Mouse (Mus musculus): Measurements from ENCODE around the gene Slc29a3.

Gene Slc29a3

GRCm38 (mm10) chr10:60752040-60753020 is at the start of gene Slc29a3:
Gene Slc29a3 (minus strand): TSS chr10:60752794.
- peak; percentile 98 for DNase-seq

- DNase-seq, result no peak
These were observed 49.4 kb upstream of the Slc29a3 start for GRCm38 (mm10) chr10:60801898-60802412.

GRCm38 (mm10) chr10:60801168-60801897 is 48.7 kb upstream of the Slc29a3 start:
- no peak for DNase-seq

DNA sequence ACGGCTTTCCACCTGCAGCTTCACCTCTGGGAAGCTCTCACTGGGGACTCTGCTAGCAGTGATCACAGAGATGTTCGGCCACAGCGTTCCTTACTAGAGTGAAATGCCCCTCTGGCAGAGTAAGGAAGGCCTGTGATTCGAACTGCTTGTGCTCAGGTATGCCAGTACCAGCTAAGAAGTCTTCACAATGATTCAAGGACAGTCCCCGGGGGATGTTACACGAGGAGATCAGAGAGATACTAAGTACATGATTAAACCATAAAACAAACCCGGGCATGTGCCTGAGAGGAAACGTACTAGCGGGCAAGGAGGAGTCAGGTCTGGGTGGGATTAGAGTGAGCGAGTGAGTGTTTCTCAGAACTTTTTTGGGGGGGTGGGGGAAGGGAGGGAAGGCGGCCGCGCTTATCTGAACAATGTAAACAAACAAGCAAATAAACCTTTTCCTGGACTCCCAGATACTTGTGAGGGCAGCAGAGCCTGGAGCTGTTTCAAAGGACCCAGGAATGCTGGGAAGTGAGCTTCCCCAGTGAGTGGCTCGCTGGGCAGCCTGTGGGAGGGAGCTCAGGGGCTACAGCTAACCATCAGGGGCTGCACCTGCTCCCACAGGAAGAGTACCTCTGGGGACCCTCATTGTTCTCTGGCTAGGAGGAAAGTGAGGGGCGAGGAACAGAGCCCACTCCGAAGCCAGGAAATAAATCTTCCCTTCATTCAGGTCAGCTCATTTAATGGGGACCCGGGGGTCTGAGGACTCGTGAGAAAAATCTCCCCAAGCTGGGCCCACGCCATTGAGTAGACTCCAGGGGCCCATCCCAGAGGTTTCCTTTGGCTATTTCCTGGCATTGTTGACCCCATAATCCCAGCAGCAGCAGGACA is 47.9 kb upstream of the Slc29a3 start:
- DNase-seq, result no peak

DNA sequence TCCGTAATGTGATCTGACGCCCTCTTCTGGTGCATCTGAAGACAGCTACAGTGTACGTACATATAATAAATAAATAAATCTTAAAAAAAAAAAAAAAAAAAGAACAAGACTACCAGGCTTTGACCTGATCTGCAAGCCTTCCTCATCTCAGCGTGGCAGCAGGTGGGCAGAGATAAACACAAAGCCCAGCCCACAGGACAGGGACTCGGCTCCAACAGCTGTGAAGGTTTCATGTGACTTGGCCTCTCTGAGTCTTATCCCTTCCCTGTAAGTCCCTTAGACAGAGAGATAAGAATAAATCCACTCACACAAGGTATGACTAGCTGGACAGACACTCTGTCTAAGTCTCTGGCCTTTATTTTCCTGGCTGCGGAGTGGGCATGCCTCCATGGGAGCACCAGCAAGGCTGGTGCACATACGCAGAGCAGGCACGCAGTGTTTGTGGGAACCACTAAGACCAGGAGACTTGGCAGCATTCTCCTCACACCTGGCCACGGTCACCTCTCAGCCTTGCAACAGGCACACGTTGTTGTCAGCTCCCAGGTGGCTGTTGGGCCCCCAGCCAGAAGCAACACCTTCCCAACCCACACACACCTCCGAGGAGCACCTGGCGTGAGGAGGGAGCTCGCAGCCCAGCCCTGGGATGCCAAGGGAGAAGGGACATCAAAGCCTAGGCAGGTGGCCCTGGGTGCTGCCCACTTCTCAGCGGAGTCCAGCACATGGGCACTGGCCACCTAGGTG is 45.3 kb upstream of the Slc29a3 start:
- no peak for DNase-seq

DNA sequence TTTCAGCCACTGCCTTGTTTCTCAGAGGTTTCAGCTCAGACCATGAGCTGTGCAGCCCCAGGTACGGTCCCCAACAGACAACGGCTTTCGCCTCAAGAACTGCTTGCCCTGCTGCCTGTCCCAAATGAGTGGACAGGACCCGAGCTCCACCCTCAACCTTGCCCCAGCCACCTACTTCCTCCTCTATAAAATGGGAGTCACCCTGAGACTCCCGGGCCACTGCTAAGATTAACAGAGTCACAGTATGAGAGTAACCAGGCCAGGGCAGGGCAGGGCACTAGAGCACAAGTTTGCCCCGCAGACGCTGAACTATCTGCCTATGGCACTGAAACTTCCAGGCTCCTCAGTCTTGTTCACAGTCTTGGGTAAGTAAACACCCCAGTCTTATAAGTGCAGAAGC is 43.9 kb upstream of the Slc29a3 start:
- no peak for DNase-seq

DNA sequence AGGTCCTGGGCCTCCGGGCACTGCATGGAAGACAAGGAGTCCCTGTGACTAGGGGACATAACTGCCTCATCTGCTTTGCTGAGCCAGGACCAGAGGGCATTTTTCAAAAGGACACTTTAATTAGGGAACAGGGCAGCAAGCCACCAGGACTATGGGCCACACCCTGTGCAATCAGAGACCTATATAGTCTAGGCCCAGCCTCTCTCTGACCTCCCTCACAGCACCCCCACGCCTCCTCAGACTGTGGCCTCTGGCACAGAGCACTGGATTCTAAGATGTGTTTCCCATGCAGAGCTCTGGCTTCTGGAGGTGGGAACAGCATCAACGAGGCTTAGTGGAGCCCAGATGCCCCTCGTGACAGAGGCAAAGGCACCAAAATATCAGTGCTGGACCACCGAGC is 43.4 kb upstream of the Slc29a3 start:
- no peak for DNase-seq

DNA sequence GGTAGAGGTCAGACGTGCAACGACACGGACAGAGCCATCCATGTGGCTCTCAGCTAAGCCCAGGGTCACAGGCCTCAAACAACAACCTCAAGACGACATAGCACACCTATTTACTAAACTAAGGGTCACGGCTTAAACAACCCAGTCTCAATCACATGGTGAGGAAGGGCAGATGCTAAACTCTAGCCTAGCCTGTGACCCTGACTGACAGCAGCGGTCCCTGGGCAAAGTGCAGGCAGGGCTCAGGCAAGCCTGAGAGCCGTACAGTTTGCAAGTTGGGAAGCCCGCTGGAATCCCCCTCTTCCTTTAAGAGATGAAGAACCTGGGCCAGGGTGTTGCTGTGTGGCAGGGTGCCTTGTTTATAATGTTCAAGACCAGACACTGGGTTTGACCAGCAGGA is 42.2 kb upstream of the Slc29a3 start:
- DNase-seq, result no peak

GRCm38 (mm10) chr10:60794374-60794773 is 41.8 kb upstream of the Slc29a3 start:
- DNase-seq, result no peak

DNA sequence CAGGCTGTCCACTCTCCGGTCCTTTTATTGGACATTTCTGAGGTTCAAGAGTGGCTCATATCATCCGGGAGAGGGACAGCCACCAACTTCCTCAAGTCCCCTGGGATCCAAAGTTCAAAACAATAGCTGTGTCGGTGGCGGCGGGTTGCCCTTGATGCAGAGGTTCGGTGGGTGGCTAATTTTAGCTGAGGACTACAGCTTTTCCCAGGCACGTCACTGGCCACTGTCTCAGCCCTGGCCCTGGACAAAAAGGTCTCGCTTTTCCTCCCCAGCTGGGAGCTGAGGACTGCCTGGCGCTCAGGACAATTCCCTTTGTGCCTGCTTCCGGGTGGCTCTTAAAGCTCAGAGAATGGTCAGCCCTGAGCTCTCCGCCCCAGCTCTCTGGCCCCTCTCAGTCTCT is 40.2 kb upstream of the Slc29a3 start:
- peak; percentile 45 for DNase-seq

- DNase-seq, result no peak
These were observed 39.8 kb upstream of the Slc29a3 start for GRCm38 (mm10) chr10:60792365-60792764.

GRCm38 (mm10) chr10:60790912-60791311 is 38.3 kb upstream of the Slc29a3 start:
- DNase-seq, result no peak

- DNase-seq, result no peak
These were observed 34.9 kb upstream of the Slc29a3 start for GRCm38 (mm10) chr10:60787303-60788074.

GRCm38 (mm10) chr10:60783608-60784007 is 31.0 kb upstream of the Slc29a3 start:
- DNase-seq, result no peak

- peak; percentile 86 for DNase-seq
These were observed 27.0 kb upstream of the Slc29a3 start for GRCm38 (mm10) chr10:60779628-60780027.

DNA sequence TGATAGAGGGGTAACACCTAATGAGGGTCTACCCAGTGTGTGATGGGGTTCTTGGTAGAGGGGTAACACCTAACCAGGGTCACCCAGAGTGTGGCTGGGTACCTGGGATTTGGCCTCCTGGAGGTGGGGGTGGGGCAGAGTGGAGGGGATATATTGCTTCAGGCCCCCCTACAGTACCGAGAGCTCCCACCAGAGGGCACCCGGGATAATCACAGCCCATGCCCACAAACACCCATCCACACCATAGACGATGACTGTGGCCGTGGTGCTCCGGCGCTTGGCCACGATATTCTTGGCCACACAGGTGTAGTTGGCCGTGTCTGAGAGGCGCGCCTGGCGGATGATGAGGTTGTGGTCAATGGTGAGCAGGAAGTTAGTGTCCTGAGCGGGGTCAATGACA is 25.9 kb upstream of the Slc29a3 start:
- peak; percentile 35 for DNase-seq

DNA sequence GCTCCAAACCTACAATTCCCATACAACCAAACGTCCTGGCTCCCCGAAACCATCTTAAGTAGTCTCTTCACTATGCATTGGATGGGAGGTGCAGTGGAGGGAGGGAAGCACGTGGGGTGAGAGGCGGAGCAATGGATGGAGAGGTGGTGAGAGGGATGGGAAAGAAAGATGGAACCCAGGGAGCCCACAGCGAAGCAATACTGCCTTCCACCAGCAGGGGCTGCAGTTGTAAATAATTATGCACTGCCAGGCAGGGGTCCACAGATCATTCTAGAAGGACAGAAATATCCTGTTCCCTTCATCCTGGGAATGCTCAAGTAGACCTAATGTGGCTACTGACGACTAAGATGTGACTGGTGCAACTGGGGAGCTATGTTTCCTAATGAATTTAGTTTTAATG is 22.9 kb upstream of the Slc29a3 start:
- no peak for DNase-seq

- DNase-seq, result no peak
These were observed 22.0 kb upstream of the Slc29a3 start for GRCm38 (mm10) chr10:60774616-60775015.

DNA sequence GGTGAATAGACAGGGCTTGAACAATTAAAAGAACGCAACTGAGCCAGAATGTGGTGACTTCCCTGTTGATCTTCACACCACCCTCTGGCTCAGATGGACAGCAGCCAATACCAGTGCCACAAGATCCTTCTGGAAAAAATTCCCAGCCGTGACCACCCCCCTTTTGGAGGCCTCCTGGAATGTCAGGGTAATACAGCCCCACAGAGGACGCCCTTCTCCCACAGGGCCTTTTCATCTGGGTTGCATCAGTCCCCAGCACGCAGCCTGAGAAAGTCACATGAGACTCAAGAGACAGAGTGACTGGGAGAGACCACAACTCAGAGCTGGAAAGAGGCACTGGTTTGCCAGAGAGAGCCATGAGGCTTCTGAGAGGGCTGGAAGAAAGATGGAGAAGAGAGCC is 18.3 kb upstream of the Slc29a3 start:
- no peak for DNase-seq

GRCm38 (mm10) chr10:60768614-60769013 is 16.0 kb upstream of the Slc29a3 start:
- no peak for DNase-seq

GRCm38 (mm10) chr10:60767400-60767799 is 14.8 kb upstream of the Slc29a3 start:
- no peak for DNase-seq
